Mouse (Mus musculus): ENCODE data around the gene Vmo1. TPM values are rescaled to one million over a fixed set of nuclear protein-coding genes. Genes with fewer than 3 reads are reported as not detected.

The Vmo1 gene
- total RNA-seq, 4 experiments from 2014 or later, result not detected

DNA sequence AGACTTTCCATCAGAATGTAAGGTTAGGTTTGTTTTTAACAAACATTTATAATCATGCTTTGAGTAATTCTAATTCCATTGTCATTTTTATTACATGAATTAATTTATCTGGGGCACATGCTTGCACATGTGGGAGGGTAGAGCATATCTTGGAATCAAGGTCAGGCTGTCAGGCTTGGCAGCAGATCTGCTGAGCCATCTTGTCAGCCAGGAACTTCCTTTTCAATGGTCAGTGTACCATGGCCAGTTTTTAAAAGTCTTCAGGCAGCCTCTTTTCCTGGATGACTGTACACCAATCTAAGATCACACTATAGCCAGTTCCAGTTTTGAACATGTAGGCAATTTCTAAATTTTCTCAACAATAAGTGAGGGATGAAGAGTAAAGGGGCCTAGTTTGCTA, 41.7 kb downstream of the Vmo1 start:
- DNase-seq (ENCODE audit: low spot score in 2 of 2), result no peak

DNA sequence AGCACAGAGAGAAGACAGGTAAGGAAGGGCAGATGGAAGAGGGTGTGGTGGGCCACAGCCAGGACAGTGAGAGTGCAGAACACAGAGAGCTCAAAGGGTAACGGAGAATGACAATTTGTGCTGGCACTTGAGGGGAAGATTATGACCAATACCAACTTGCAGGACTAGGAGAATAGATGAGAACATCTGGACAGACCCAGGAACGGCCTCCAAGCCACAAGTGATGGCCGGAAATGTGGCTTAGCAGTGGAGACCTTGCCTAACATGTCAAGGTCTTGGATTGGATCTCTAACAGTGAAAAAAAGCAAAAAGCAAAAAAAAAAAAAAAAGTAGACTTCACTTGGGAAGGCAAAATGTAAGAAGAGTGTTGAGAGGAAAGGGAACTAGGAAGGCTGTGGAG, 44.7 kb downstream of the Vmo1 start:
- DNase-seq (ENCODE audit: low spot score in 2 of 2), result no peak

DNA sequence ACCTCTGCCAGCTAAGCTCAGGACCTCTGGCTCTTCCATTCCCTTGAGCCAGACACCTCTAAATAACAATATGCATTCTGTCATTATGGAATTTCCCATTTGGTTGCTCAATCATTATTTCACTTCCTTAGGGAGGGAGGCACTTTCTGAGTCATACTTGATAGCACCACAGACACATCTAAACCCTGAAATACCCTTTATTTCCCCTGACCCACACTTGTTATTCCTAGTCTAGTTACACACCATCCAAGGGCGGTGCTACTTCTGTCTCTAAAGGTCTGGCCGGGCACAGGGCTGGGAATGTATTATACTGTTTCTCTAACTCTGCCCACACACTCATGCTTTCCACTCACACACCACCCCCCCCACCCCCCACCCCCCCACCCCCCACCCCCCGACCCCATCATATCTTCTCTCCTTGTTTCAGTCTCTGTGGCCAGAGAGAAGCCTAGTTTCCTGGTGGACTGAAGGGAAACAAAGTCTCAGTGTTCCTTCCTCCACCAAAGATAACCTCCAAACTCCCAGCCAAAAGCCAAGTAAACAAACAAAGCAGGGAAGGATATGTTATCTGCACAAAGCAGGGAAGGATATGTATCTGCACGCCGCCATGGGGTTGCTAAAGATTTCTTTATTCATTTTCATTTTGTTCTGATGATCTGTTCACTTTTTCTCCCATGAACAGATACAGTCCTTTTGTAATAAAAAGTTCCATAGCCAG, 46.4 kb downstream of the Vmo1 start:
- no peak for DNase-seq (ENCODE audit: low spot score in 2 of 2)

DNA sequence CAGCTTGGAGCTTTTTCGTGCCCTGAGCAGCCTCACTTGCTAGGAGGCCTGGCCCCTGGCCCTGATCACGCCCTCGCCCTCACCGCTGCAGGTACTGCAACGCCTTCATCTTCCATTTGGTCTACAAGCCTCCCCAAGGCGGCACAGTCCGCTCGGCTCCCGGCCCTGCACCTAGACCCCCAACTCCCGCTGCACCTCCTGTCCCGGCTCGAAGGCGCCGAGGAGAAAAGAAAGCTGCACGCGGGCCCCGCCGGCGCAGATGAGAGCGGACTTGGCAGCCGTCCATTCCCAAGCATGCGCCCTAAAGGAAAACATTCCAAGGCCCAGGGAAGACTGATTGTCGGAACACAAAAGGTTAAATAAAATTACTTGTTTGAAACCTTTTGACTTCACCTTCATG, 48.6 kb downstream of the Vmo1 start:
- no peak for DNase-seq (ENCODE audit: low spot score in 2 of 2)

DNA sequence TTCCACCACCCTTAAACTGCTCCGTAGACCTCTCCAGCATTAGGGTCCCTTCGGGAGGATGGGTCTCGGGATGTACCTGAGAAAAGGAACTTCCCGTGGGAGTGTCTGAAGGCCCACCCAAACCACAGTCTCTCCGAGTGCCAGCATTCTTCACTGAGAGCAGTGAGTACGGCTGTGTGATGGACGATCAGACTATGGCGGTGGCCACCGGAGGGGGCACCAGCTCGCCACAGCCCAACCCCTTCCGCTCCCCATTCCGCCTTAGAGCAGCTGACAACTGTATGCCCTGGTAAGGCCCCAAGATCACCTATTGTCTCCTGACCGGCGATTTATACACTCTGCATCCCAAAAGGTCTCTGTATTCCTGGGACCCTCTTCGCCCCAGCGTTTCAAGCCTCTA, 49.2 kb downstream of the Vmo1 start:
- DNase-seq (ENCODE audit: low spot score in 2 of 2), result no peak

DNA sequence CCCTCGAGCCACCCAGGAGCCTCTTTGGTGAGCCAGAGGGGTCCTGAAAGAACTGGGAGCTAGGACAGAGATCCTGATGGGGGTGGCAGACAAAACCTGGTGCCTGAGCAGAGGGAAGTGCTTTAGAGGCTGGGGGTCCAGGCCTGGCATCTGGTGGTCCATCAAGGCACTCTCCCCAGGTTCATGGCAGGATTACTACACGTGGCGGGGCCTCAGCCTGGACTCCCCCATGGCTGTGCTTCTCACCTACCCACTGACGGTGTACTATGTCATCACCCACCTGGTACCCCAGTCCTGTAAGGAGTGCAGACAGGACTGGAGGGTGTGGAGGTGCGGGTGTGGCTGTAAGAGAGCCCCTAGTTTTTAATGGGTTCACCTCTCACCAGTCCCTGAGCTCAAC, 50.4 kb downstream of the Vmo1 start:
- no peak for DNase-seq (ENCODE audit: low spot score in 2 of 2)

Other genes starting within 250 kb of the Vmo1 start
- under 1 TPM in 1 of 4 experiments, not detected in 3; 0.11 TPM for gene Alox12e, start 192.0 kb downstream of the Vmo1 start, total RNA-seq (2022)
- under 1 TPM in 2 of 4 experiments, not detected in 2; 0.11 TPM for gene Alox15, start 162.6 kb downstream of the Vmo1 start, total RNA-seq (2022)
- gene Pelp1, start 104.6 kb downstream of the Vmo1 start, total RNA-seq (2022), result 10 to 100 TPM; 19.6 to 23.3 (median 20.6) TPM
- 1 to 10 TPM; 5.9 to 9.2 (median 7.4) TPM for gene Arrb2, start 82.0 kb downstream of the Vmo1 start, total RNA-seq (2022)
- gene Med11, start 62.7 kb downstream of the Vmo1 start, total RNA-seq (2022), result 1 to 10 TPM; 4.1 to 5.3 (median 4.6) TPM
- gene Zmynd15, start 55.2 kb downstream of the Vmo1 start, total RNA-seq (2022), result under 1 TPM in 3 of 4 experiments, not detected in 1; 0.10 to 0.48 (median 0.31) TPM
- under 1 TPM; 0.54 to 0.75 (median 0.63) TPM for gene Cxcl16, start 54.6 kb downstream of the Vmo1 start, total RNA-seq (2022)
- gene Tm4sf5, start 9.4 kb downstream of the Vmo1 start, total RNA-seq (2022), result not detected
- not detected for gene Gltpd2, start 4.6 kb upstream of the Vmo1 start, total RNA-seq (2022)
- 100 to 1,000 TPM; 258 to 280 (median 265) TPM for gene Psmb6, start 10.8 kb upstream of the Vmo1 start, total RNA-seq (2022)
- gene Gm40193, start 18.3 kb upstream of the Vmo1 start, total RNA-seq (2022), result not detected
- gene Pld2, start 25.4 kb upstream of the Vmo1 start, total RNA-seq (2022), result 10 to 100 TPM; 15.3 to 17.8 (median 15.4) TPM
- gene Mink1, start 48.3 kb upstream of the Vmo1 start, total RNA-seq (2022), result 10 to 100 TPM; 32.5 to 38.7 (median 33.7) TPM
- gene 4930544D05Rik, start 101.2 kb upstream of the Vmo1 start, total RNA-seq (2022), result not detected
- 10 to 100 TPM; 11.2 to 20.5 (median 14.7) TPM for gene Chrne, start 104.6 kb upstream of the Vmo1 start, total RNA-seq (2022)
- not detected for gene Gp1ba, start 124.5 kb upstream of the Vmo1 start, total RNA-seq (2022)
- 10 to 100 TPM; 34.9 to 41.1 (median 38.1) TPM for gene Rnf167, start 132.6 kb upstream of the Vmo1 start, total RNA-seq (2022)
- gene Slc25a11, start 132.9 kb upstream of the Vmo1 start, total RNA-seq (2022), result 100 to 1,000 TPM; 276 to 326 (median 293) TPM
- 100 to 1,000 TPM; 218 to 265 (median 251) TPM for gene Pfn1, start 140.0 kb upstream of the Vmo1 start, total RNA-seq (2022)
- gene Eno3, start 142.6 kb upstream of the Vmo1 start, total RNA-seq (2022), result 1,000 to 10,000 TPM; 7,027 to 9,270 (median 7,380) TPM
- gene Spag7, start 154.8 kb upstream of the Vmo1 start, total RNA-seq (2022), result 10 to 100 TPM; 77.0 to 99.5 (median 81.7) TPM
- gene Camta2, start 173.5 kb upstream of the Vmo1 start, total RNA-seq (2022), result 10 to 100 TPM; 35.2 to 43.1 (median 39.3) TPM
- 1 to 10 TPM; 4.1 to 5.6 (median 4.3) TPM for gene Inca1, start 185.5 kb upstream of the Vmo1 start, total RNA-seq (2022)
- gene Kif1c, start 185.9 kb upstream of the Vmo1 start, total RNA-seq (2022), result 100 to 1,000 TPM; 605 to 698 (median 679) TPM
- gene Zfp3, start 249.6 kb upstream of the Vmo1 start, total RNA-seq (2022), result 10 to 100 TPM; 12.5 to 14.8 (median 13.5) TPM

Data from gastrocnemius, adult 8-10 months (tissue).